Mouse (Mus musculus): ENCODE data around the gene AI464131.

DNA sequence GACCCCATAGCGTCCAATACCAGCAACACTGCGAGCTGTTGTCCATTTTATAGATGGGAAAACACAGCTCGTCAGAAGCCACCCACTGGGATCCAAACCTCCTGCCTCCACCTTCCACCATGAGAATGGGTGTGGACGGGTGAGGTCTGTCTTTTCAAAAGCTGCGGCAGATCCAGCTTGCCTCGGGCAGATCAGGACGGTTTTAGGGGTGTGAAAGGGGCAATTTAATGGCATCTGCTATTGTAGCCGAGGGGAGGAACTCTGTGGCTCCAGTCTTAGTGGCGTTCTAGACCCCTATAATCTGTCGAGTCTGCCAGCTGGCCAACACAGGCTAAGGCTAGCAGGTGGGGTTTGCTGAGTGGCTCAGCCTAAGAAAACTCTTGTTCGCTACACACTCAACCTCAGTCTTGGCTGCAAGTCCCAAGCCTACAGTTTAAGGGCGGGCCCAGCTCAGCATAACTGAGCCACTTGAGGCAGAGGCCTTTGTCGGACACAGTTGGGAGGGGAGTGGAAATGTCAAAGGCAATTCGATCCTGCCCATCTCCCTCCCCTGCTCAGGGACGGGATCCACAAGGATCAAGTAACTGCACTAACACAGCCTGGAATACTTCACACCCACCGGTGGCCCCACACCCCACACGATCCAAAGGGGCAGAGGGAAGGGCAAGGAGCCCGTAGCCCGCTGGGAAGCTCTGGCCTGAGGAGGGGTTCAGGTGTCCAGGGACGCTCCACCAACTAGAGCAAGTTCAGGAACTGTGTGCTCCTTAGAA lies 520 bp downstream of the AI464131 start:
- TF ChIP-seq POLR2A (IDR thresholded peaks at IDR 0.05; ENCODE audit: extremely low read depth, insufficient read depth, low read length) (no peak), CTCF (IDR thresholded peaks at IDR 0.05; ENCODE audit: low read depth, low read length) (no peak)

Data from liver, adult 2 months (tissue).